Mouse (Mus musculus) lung, embryonic 16.5 days (tissue): Measurements from ENCODE around the gene Otud7a. TPM values are rescaled to one million over a fixed set of nuclear protein-coding genes. Genes with fewer than 3 reads are reported as not detected.

Source experiments
- ATAC-seq: fragments of 200-750 bp; cut with Nextera tagmentation; 2 replicates; pipeline ENCODE4 v1.8.0; 2017; ENCODE audit warnings: low read depth, mild to moderate bottlenecking, moderate library complexity
- H3K27ac ChIP-seq: fragments of 300-500 bp; sonication (generic); 2 replicates; pipeline ENCODE4 v1.5.1; 2014; ENCODE audit warnings: mild to moderate bottlenecking, control low read depth, low read length
- H3K27me3 ChIP-seq: fragments of 300-500 bp; sonication (generic); 2 replicates; pipeline ENCODE4 v1.6.1; 2014; ENCODE audit warnings: low read depth, low read length, mixed read lengths; ENCODE audit not compliant: control insufficient read depth, insufficient read depth
- H3K36me3 ChIP-seq: fragments of 300-500 bp; sonication (generic); 2 replicates; pipeline ENCODE4 v1.6.1; 2014; ENCODE audit warnings: low read length; ENCODE audit not compliant: control insufficient read depth, insufficient read depth
- H3K4me1 ChIP-seq: fragments of 300-500 bp; sonication (generic); replicated peaks from 2 replicates; pipeline ENCODE4 v1.6.1; 2014; ENCODE audit warnings: low read length, mixed read lengths; ENCODE audit not compliant: control insufficient read depth, insufficient read depth
- H3K4me2 ChIP-seq: fragments of 300-500 bp; sonication (generic); 2 replicates; pipeline ENCODE4 v1.6.1; 2014; ENCODE audit warnings: low read depth, low read length, control low read depth
- H3K4me3 ChIP-seq: fragments of 300-500 bp; sonication (generic); 2 replicates; pipeline ENCODE4 v1.5.1; 2014; ENCODE audit warnings: mild to moderate bottlenecking, low read length, control low read depth
- H3K9ac ChIP-seq: fragments of 300-500 bp; sonication (generic); 2 replicates; pipeline ENCODE4 v1.6.1; 2014; ENCODE audit warnings: low read length, control low read depth
- H3K9me3 ChIP-seq: fragments of 300-500 bp; sonication (generic); 2 replicates; pipeline ENCODE4 v1.6.1; 2016; ENCODE audit warnings: low read length; ENCODE audit not compliant: control insufficient read depth
- WGBS: fragments of 180-500 bp; shearing (Covaris S2); extraction: QIAGEN DNeasy Blood & Tissue Kit; methylation state at CpG from one replicate; pipeline ENCODE4 v1.1.7; 2014; 5-methylcytosine and 5-hydroxymethylcytosine counted together
- polyA plus RNA-seq: library from polyadenylated mRNA; unstranded; fragments of >200 nt; fragmentation: Nextera tagmentation; extraction: Ambion mirVana; gene quantifications from 2 replicates; pipeline ENCODE4 v1.2.1, GENCODE M21; 2015

The Otud7a gene
- polyA plus RNA-seq, 1 experiment from 2014 or later = 0.20 TPM

DNA sequence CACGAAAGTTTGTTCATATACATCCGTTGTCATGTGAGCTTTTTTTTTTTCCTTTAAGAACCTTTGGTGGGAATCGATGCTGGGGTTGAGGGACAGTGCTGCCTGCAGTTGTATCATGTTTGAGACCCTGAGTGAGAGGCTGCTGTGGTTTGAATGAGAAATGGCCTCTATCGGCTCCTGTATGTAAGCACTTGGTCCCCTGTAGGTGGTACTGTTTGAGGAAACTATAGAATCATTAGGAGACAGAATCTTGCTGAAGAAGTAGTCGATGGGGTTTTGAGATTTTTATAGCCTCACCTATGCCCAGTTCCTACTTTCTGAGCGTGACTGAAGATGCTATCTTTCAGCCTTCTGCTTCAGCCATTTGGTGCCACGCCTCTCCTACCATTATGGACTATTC lies 354.8 kb downstream of the Otud7a start:
- H3K9me3 ChIP-seq = no peaks in the 10 kb centered on the region
- no peak for ATAC-seq
- 80% methylated on average over 7 of the region's 7 CpGs for WGBS
- H3K27me3 ChIP-seq = no peaks in the 10 kb centered on the region
- no peak overlapping the region for H3K9ac ChIP-seq
- H3K27ac ChIP-seq = no peak overlapping the region
- H3K4me2 ChIP-seq = no peak overlapping the region
- no peaks in the 10 kb centered on the region for H3K36me3 ChIP-seq
- H3K4me1 ChIP-seq = 0 out of 2 replicates have a peak, but pooled peaks cover 3% of the 10 kb centered on the region
- H3K4me3 ChIP-seq = no peak overlapping the region

DNA sequence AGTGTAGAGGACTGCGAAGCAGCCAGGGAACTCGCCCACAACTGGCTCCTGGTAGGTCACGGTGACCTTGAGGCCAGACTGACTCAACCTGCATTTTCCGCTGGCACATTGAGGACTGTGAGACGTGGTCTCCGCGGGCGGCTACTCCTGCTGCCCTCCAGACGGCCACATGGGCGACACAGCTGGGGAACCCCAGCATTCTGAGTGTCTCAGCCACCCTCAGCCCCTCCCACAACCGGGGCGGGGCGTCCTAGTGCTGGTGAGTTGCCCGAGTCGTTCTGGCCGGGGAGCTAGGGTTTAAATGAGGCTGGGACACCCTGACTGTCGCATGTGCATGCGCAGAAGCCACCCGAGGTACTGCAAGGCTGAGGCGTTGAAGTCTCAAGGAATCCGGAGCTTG lies 358.2 kb downstream of the Otud7a start:
- Histone ChIP-seq H3K4me2 (no peak overlapping the region), H3K4me3 (no peak overlapping the region), H3K9ac (no peak overlapping the region), H3K9me3 (no peaks in the 10 kb centered on the region), H3K4me1 (no peaks in the 10 kb centered on the region), H3K27ac (no peak overlapping the region), H3K36me3 (no peaks in the 10 kb centered on the region), H3K27me3 (no peaks in the 10 kb centered on the region)
- 90% methylated on average over 21 of the region's 21 CpGs for WGBS
- no peak for ATAC-seq

Other genes starting within 250 kb of the Otud7a start
- gene Chrna7, start 232.2 kb upstream of the Otud7a start, polyA plus RNA-seq = 0.33 and 0.44 TPM in 2 replicates